Mouse (Mus musculus): ENCODE results near the gene Peli2. TPM values are rescaled to one million over a fixed set of nuclear protein-coding genes. Genes with fewer than 3 reads are reported as not detected.
A peak's percentile ranks its signal among the peaks of the same experiment; 100 is the strongest.

Gene Peli2
- polyA plus RNA-seq, 1 experiment from 2014 or later: 7.5 TPM

DNA sequence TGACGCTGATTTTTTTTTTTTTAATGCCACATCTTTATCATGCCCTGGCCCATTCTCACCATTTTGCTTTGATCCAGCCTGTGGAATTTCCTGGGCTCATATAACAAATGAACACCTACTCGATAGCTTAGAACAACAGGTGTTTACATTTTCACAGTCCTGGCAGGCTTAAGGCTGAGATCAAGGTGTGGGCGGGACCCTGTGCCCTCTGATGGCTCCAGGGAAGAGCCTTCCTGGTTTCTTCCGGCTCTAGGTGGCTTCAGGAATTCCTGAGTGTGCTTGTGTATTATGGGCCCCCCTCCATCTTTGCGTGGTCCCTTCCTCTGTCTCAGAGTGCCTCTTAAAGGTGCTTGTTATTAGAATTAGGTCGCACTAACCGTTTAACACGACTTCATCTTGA, 44.3 kb downstream of the Peli2 start:
- Histone ChIP-seq H3K27me3 (ENCODE audit: control insufficient read depth, insufficient read depth, low read length) (no peaks in the 10 kb centered on the region), H3K4me3 (ENCODE audit: low read depth, low read length) (no peak overlapping the region), H3K9me3 (ENCODE audit: control insufficient read depth, low read length) (no peaks in the 10 kb centered on the region), H3K4me2 (ENCODE audit: low read depth, low read length) (no peak overlapping the region), H3K36me3 (ENCODE audit: control insufficient read depth, insufficient read depth, low read length) (no peaks in the 10 kb centered on the region), H3K27ac (ENCODE audit: low read depth, low read length) (no peak overlapping the region), H3K4me1 (ENCODE audit: control insufficient read depth, insufficient read depth, low read length) (no peaks in the 10 kb centered on the region), H3K9ac (replicated peaks; ENCODE audit: low read depth, low read length) (no peak overlapping the region)
- 57% methylated on average over 8 of the region's 8 CpGs for WGBS
- no peak for ATAC-seq (ENCODE audit: low read depth)

DNA sequence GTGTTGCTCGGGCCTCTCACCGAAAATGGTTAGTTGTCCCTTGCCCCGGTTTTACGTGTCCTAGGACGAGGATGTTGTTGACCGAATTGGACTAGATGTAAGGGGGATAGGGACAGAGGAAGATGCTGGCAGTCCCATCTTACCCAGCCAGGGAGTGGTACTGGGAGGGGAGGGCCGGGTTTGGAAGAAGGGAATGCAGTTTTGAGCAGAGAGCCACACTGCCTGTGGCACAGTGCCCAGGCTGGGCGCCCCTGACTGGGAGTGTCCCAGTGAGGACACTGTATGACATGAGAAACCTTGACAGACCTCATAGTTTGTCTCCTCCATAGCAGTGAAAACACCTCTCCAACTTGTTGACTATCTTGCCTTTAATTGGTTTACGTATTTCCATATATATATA, 45.8 kb downstream of the Peli2 start:
- Histone ChIP-seq H3K9me3 (ENCODE audit: control insufficient read depth, low read length) (no peaks in the 10 kb centered on the region), H3K27me3 (ENCODE audit: control insufficient read depth, insufficient read depth, low read length) (no peaks in the 10 kb centered on the region), H3K4me1 (ENCODE audit: control insufficient read depth, insufficient read depth, low read length) (peaks cover 5% of the 10 kb centered on the region; the same call in 1 of the 2 replicates), H3K9ac (replicated peaks; ENCODE audit: low read depth, low read length) (no peak overlapping the region), H3K4me2 (ENCODE audit: low read depth, low read length) (no peak overlapping the region), H3K4me3 (ENCODE audit: low read depth, low read length) (no peak overlapping the region), H3K27ac (ENCODE audit: low read depth, low read length) (no peak overlapping the region), H3K36me3 (ENCODE audit: control insufficient read depth, insufficient read depth, low read length) (no peaks in the 10 kb centered on the region)
- WGBS: 82% methylated on average over 9 of the region's 9 CpGs
- ATAC-seq (ENCODE audit: low read depth): no peak

DNA sequence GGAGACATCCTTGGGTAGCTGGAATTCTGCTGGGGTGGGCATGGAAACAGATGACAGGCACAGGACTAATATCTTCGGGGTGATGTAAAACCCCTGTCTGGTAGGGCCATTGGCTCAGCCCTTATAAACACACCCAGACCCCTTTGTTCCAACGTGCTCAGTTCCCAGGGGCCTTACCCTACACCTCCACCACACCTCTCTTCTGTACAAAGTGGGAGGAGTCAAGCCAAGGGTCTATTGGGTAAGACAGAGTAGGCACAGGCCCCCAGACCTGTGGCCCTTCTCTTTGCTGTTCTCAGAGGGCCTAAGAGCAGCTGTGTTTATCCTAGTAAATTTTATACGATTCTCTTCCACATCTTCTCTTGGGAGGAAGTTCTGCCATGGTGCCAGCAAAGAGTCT, 46.4 kb downstream of the Peli2 start:
- Histone ChIP-seq H3K4me2 (ENCODE audit: low read depth, low read length) (no peak overlapping the region), H3K9ac (replicated peaks; ENCODE audit: low read depth, low read length) (no peak overlapping the region), H3K27ac (ENCODE audit: low read depth, low read length) (no peak overlapping the region), H3K4me3 (ENCODE audit: low read depth, low read length) (no peak overlapping the region), H3K36me3 (ENCODE audit: control insufficient read depth, insufficient read depth, low read length) (no peaks in the 10 kb centered on the region), H3K9me3 (ENCODE audit: control insufficient read depth, low read length) (no peaks in the 10 kb centered on the region), H3K27me3 (ENCODE audit: control insufficient read depth, insufficient read depth, low read length) (no peaks in the 10 kb centered on the region), H3K4me1 (ENCODE audit: control insufficient read depth, insufficient read depth, low read length) (peaks cover 6% of the 10 kb centered on the region; the same call in 1 of the 2 replicates)
- no peak for ATAC-seq (ENCODE audit: low read depth)
- WGBS: 53% methylated on average over 3 of the region's 3 CpGs

DNA sequence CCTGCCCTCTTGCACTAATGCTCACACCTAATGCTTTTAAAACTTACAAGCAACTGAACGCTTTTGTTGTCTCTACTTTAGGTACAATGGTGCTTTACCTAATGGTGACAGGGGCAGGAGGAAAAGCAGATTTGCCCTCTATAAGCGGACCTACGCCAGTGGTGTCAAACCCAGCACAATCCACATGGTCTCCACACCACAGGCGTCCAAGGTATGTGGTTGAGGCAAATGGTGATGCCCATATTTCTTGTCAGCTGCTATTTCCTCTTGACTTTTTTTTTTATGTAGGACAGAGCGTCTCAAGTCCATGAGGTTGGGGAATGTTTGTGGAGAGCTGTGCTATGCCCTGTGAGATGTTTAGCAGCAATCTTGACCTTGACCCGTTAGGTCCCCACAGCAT, 47.5 kb downstream of the Peli2 start:
- no peak overlapping the region for H3K9ac ChIP-seq (replicated peaks; ENCODE audit: low read depth, low read length)
- no peaks in the 10 kb centered on the region for H3K27me3 ChIP-seq (ENCODE audit: control insufficient read depth, insufficient read depth, low read length)
- H3K36me3 ChIP-seq (ENCODE audit: control insufficient read depth, insufficient read depth, low read length): no peaks in the 10 kb centered on the region
- no peak overlapping the region for H3K27ac ChIP-seq (ENCODE audit: low read depth, low read length)
- H3K4me3 ChIP-seq (ENCODE audit: low read depth, low read length): no peak overlapping the region
- ATAC-seq (ENCODE audit: low read depth): no peak
- no peak overlapping the region for H3K4me2 ChIP-seq (ENCODE audit: low read depth, low read length)
- H3K4me1 ChIP-seq (ENCODE audit: control insufficient read depth, insufficient read depth, low read length): peaks cover 6% of the 10 kb centered on the region; the same call in 1 of the 2 replicates
- WGBS: 88% methylated on average over 6 of the region's 6 CpGs
- no peaks in the 10 kb centered on the region for H3K9me3 ChIP-seq (ENCODE audit: control insufficient read depth, low read length)

DNA sequence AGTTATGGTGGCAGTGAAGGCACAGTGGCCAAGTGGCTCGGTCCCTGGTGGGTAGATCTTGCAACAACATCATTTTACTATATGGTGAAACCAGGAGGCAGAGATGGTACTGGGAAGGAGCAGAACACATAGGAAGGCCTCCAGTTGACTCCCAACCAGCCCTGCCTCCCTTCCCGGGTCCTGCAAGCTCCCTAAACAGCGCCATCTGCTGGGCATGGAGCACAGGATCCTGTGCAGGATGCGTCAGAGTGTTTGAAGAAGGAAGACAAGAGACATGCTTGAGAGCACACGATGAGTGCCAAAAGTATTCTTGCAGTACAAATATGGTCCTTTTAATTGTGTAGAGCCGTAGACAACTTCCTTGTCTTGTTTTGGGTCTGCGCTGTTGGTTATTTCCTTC, 49.3 kb downstream of the Peli2 start:
- Histone ChIP-seq H3K4me2 (ENCODE audit: low read depth, low read length) (no peak overlapping the region), H3K4me3 (ENCODE audit: low read depth, low read length) (no peak overlapping the region), H3K4me1 (ENCODE audit: control insufficient read depth, insufficient read depth, low read length) (peaks cover 6% of the 10 kb centered on the region; the same call in 1 of the 2 replicates), H3K27me3 (ENCODE audit: control insufficient read depth, insufficient read depth, low read length) (no peaks in the 10 kb centered on the region), H3K36me3 (ENCODE audit: control insufficient read depth, insufficient read depth, low read length) (no peaks in the 10 kb centered on the region), H3K9ac (replicated peaks; ENCODE audit: low read depth, low read length) (no peak overlapping the region), H3K27ac (ENCODE audit: low read depth, low read length) (no peak overlapping the region), H3K9me3 (ENCODE audit: control insufficient read depth, low read length) (no peaks in the 10 kb centered on the region)
- no peak for ATAC-seq (ENCODE audit: low read depth)
- 51% methylated on average over 7 of the region's 7 CpGs for WGBS

DNA sequence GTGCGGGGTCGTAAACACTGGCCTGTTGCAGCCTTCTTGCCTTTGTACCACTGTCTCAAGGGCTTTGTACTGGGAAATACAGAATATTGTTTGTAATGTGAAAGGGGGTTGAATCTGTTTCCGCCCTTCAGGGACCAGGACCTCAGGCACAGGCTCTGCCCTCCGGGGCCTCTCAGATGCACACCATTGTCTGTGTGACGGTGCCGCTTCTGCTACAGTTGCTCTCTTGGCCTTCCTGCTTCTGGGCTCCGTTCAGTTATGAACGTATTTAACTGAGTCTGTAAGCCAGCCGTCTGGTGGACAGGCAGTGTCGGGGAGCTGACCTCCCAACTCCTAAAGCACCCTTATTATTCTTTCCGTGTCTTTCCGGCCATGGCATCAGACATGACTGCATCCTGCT, 50.6 kb downstream of the Peli2 start:
- Histone ChIP-seq H3K9ac (replicated peaks; ENCODE audit: low read depth, low read length) (no peak overlapping the region), H3K4me2 (ENCODE audit: low read depth, low read length) (no peak overlapping the region), H3K27me3 (ENCODE audit: control insufficient read depth, insufficient read depth, low read length) (no peaks in the 10 kb centered on the region), H3K36me3 (ENCODE audit: control insufficient read depth, insufficient read depth, low read length) (no peaks in the 10 kb centered on the region), H3K4me3 (ENCODE audit: low read depth, low read length) (no peak overlapping the region), H3K4me1 (ENCODE audit: control insufficient read depth, insufficient read depth, low read length) (peaks cover 6% of the 10 kb centered on the region; the same call in 1 of the 2 replicates), H3K27ac (ENCODE audit: low read depth, low read length) (no peak overlapping the region), H3K9me3 (ENCODE audit: control insufficient read depth, low read length) (no peaks in the 10 kb centered on the region)
- WGBS: 24% methylated on average over 12 of the region's 12 CpGs
- ATAC-seq (ENCODE audit: low read depth): peak; percentile 13; the same call in 1 of the 2 replicates

DNA sequence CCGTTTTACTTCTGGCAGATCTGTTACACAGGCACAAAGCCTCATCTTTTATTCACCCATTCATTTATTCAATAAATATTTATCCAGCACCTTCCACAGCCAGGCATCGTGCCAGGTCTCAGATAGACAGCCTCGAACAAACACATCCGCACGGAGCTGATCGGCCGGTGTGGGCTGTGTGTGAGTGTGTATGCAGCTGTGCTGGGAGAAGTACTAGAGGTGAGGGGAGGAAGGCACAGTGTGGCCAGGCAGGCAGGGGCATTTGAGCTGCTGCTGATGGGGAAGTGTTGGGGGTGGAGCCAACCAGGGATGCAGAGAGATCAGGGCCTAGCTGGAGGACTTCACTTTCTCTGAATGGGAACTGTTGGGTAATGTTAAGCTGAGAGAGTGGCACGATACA, 51.4 kb downstream of the Peli2 start:
- Histone ChIP-seq H3K9ac (replicated peaks; ENCODE audit: low read depth, low read length) (no peak overlapping the region), H3K4me3 (ENCODE audit: low read depth, low read length) (no peak overlapping the region), H3K4me2 (ENCODE audit: low read depth, low read length) (no peak overlapping the region), H3K4me1 (ENCODE audit: control insufficient read depth, insufficient read depth, low read length) (peaks cover 6% of the 10 kb centered on the region; the same call in 1 of the 2 replicates), H3K27me3 (ENCODE audit: control insufficient read depth, insufficient read depth, low read length) (no peaks in the 10 kb centered on the region), H3K27ac (ENCODE audit: low read depth, low read length) (no peak overlapping the region), H3K9me3 (ENCODE audit: control insufficient read depth, low read length) (no peaks in the 10 kb centered on the region), H3K36me3 (ENCODE audit: control insufficient read depth, insufficient read depth, low read length) (no peaks in the 10 kb centered on the region)
- no peak; the same call in 1 of the 2 replicates for ATAC-seq (ENCODE audit: low read depth)
- WGBS: 24% methylated on average over 8 of the region's 8 CpGs

DNA sequence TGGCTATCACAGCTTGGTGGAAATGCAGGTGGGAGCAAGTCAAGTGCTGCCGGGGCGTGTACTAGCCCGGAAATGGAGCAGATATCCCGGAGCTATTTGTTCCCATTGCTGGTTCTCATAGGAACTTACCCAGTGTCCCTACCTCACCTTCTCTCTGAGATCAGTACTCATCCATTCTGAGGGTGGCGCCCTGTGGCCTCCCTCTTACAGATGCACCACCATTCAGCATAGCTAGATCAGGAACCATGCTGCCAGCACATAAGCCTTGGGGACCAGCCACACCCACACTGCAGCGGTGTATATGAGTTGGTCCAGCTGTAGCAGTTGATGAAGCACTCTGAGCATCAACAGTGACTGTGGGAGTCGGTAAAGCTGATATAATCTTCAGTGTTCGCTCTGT, 52.3 kb downstream of the Peli2 start:
- Histone ChIP-seq H3K4me2 (ENCODE audit: low read depth, low read length) (no peak overlapping the region), H3K4me1 (ENCODE audit: control insufficient read depth, insufficient read depth, low read length) (peaks cover 6% of the 10 kb centered on the region; the same call in 1 of the 2 replicates), H3K36me3 (ENCODE audit: control insufficient read depth, insufficient read depth, low read length) (no peaks in the 10 kb centered on the region), H3K27ac (ENCODE audit: low read depth, low read length) (no peak overlapping the region), H3K9ac (replicated peaks; ENCODE audit: low read depth, low read length) (no peak overlapping the region), H3K9me3 (ENCODE audit: control insufficient read depth, low read length) (no peaks in the 10 kb centered on the region), H3K4me3 (ENCODE audit: low read depth, low read length) (no peak overlapping the region), H3K27me3 (ENCODE audit: control insufficient read depth, insufficient read depth, low read length) (no peaks in the 10 kb centered on the region)
- no peak for ATAC-seq (ENCODE audit: low read depth)
- 92% methylated on average over 8 of the region's 8 CpGs for WGBS

DNA sequence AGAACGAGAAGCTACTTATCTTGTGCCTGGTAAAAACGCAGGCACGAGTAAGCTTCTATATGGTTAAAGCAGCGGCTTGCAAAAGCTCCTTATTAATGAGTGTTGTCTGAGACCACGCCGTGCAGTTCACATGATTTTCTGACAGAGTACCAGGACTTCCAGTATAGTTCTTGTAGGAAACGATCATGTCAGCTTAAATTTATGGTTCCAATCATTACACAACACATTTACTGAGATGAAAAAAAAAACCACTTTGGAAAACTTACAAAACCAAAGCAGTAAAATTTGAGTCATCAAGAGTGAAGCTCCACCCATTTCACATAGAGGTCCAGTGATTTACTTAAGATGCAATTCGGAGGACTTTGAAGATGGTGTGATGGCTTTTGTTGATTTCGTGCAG, 53.2 kb downstream of the Peli2 start:
- H3K4me1 ChIP-seq (ENCODE audit: control insufficient read depth, insufficient read depth, low read length): peaks cover 6% of the 10 kb centered on the region; the same call in 1 of the 2 replicates
- H3K27me3 ChIP-seq (ENCODE audit: control insufficient read depth, insufficient read depth, low read length): no peaks in the 10 kb centered on the region
- H3K36me3 ChIP-seq (ENCODE audit: control insufficient read depth, insufficient read depth, low read length): no peaks in the 10 kb centered on the region
- H3K9me3 ChIP-seq (ENCODE audit: control insufficient read depth, low read length): no peaks in the 10 kb centered on the region
- no peak overlapping the region for H3K27ac ChIP-seq (ENCODE audit: low read depth, low read length)
- WGBS: 76% methylated on average over 9 of the region's 9 CpGs
- no peak overlapping the region for H3K9ac ChIP-seq (replicated peaks; ENCODE audit: low read depth, low read length)
- ATAC-seq (ENCODE audit: low read depth): no peak
- no peak overlapping the region for H3K4me3 ChIP-seq (ENCODE audit: low read depth, low read length)
- no peak overlapping the region for H3K4me2 ChIP-seq (ENCODE audit: low read depth, low read length)
